Mouse (Mus musculus) midbrain, embryonic 11.5 days (tissue): Measurements from ENCODE around the gene Orai2. TPM values are rescaled to one million over a fixed set of nuclear protein-coding genes. Genes with fewer than 3 reads are reported as not detected.

Experiments used
- ATAC-seq: fragments of 200-750 bp; cut with Nextera tagmentation; 2 replicates; pipeline ENCODE4 v1.8.0; 2017; ENCODE audit warnings: moderate TSS enrichment, moderate library complexity; ENCODE audit not compliant: low FRiP score
- DNase-seq: peaks from one replicate; pipeline ENCODE4 v3.0.0; 2015; ENCODE audit warnings: low spot score; ENCODE audit errors: missing footprints
- H3K27ac ChIP-seq: fragments of 300-500 bp; sonication (generic); 2 replicates; pipeline ENCODE4 v1.5.1; 2014; ENCODE audit warnings: low read depth, low read length
- H3K27me3 ChIP-seq: fragments of 300-500 bp; sonication (generic); 2 replicates; pipeline ENCODE4 v1.6.1; 2014; ENCODE audit warnings: mild to moderate bottlenecking, low read length, moderate library complexity, mixed read lengths; ENCODE audit not compliant: control insufficient read depth, insufficient read depth
- H3K36me3 ChIP-seq: fragments of 300-500 bp; sonication (generic); 2 replicates; pipeline ENCODE4 v1.6.1; 2014; ENCODE audit warnings: mild to moderate bottlenecking, low read length, moderate library complexity, mixed read lengths; ENCODE audit not compliant: control insufficient read depth, insufficient read depth
- H3K4me1 ChIP-seq: fragments of 300-500 bp; sonication (generic); 2 replicates; pipeline ENCODE4 v1.6.1; 2014; ENCODE audit warnings: low read length; ENCODE audit not compliant: control insufficient read depth, insufficient read depth
- H3K4me2 ChIP-seq: fragments of 300-500 bp; sonication (generic); 2 replicates; pipeline ENCODE4 v1.6.1; 2014; ENCODE audit warnings: mild to moderate bottlenecking, moderate library complexity
- H3K4me3 ChIP-seq: fragments of 300-500 bp; sonication (generic); 2 replicates; pipeline ENCODE4 v1.5.1; 2014; ENCODE audit warnings: low read depth, low read length
- H3K9ac ChIP-seq: fragments of 300-500 bp; sonication (generic); 2 replicates; pipeline ENCODE4 v1.6.1; 2014; ENCODE audit warnings: low read length
- H3K9me3 ChIP-seq: fragments of 300-500 bp; sonication (generic); 2 replicates; pipeline ENCODE4 v1.6.1; 2016; ENCODE audit warnings: low read length; ENCODE audit not compliant: control insufficient read depth
- WGBS: fragments of 180-500 bp; shearing (Covaris S2); extraction: QIAGEN DNeasy Blood & Tissue Kit; methylation state at CpG from one replicate; pipeline ENCODE4 v1.1.7; 2014; 5-methylcytosine and 5-hydroxymethylcytosine counted together
- polyA plus RNA-seq: library from polyadenylated mRNA; unstranded; fragments of >200 nt; fragmentation: Nextera tagmentation; extraction: Ambion mirVana; gene quantifications from 2 replicates; pipeline ENCODE4 v1.2.1, GENCODE M21; 2014

Orai2 gene
- polyA plus RNA-seq, 1 experiment from 2014 or later, result 8.5 TPM

- DNase-seq (peak; percentile 44), ATAC-seq (no peak)
- H3K9ac ChIP-seq, result no peak overlapping the region
- peaks cover 8% of the 10 kb centered on the region for H3K36me3 ChIP-seq
- no peak overlapping the region for H3K4me3 ChIP-seq
- H3K4me2 ChIP-seq, result no peak overlapping the region
- no peaks in the 10 kb centered on the region for H3K4me1 ChIP-seq
- WGBS, result 90% methylated on average over 6 of the region's 6 CpGs
- H3K9me3 ChIP-seq, result no peaks in the 10 kb centered on the region
- no peak overlapping the region for H3K27ac ChIP-seq
- no peaks in the 10 kb centered on the region for H3K27me3 ChIP-seq
Measured at GRCm38 (mm10) chr5:136182049-136182448, 11.5 kb upstream of the Orai2 start.

- Histone ChIP-seq H3K9ac (no peak overlapping the region), H3K4me2 (no peak overlapping the region), H3K27ac (no peak overlapping the region), H3K4me1 (no peaks in the 10 kb centered on the region), H3K27me3 (no peaks in the 10 kb centered on the region), H3K4me3 (no peak overlapping the region), H3K36me3 (peaks cover 8% of the 10 kb centered on the region), H3K9me3 (no peaks in the 10 kb centered on the region)
- no peak for ATAC-seq
- WGBS, result 83% methylated on average over 6 of the region's 6 CpGs
- peak; percentile 37 for DNase-seq
Measured at GRCm38 (mm10) chr5:136181197-136181596, 10.7 kb upstream of the Orai2 start.

- Histone ChIP-seq H3K9ac (no peak overlapping the region), H3K4me1 (no peaks in the 10 kb centered on the region), H3K9me3 (no peaks in the 10 kb centered on the region), H3K36me3 (peaks cover 6% of the 10 kb centered on the region), H3K27ac (no peak overlapping the region), H3K4me2 (no peak overlapping the region), H3K27me3 (no peaks in the 10 kb centered on the region), H3K4me3 (no peak overlapping the region)
- DNase-seq (peak; percentile 73), ATAC-seq (no peak)
- 82% methylated on average over 5 of the region's 5 CpGs for WGBS
Measured at GRCm38 (mm10) chr5:136179594-136179993, 9.1 kb upstream of the Orai2 start.

- H3K9me3 ChIP-seq, result no peaks in the 10 kb centered on the region
- no peaks in the 10 kb centered on the region; the same call in 1 of the 2 replicates for H3K36me3 ChIP-seq
- peak overlapping the region; percentile 14; the same call in 1 of the 2 replicates for H3K27ac ChIP-seq
- DNase-seq, result no peak
- 64% methylated on average over 9 of the region's 9 CpGs for WGBS
- H3K27me3 ChIP-seq, result no peaks in the 10 kb centered on the region
- no peak for ATAC-seq
- H3K4me2 ChIP-seq, result no peak overlapping the region
- H3K4me3 ChIP-seq, result no peak overlapping the region
- H3K9ac ChIP-seq, result no peak overlapping the region
- peaks cover 9% of the 10 kb centered on the region for H3K4me1 ChIP-seq
Measured at GRCm38 (mm10) chr5:136173606-136174463, 3.3 kb upstream of the Orai2 start.

GRCm38 (mm10) chr5:136172939-136173338, 2.4 kb upstream of the Orai2 start:
- DNase-seq (peak; percentile 37), ATAC-seq (no peak)
- Histone ChIP-seq H3K9ac (no peak overlapping the region), H3K27me3 (no peaks in the 10 kb centered on the region), H3K4me2 (no peak overlapping the region), H3K4me1 (peaks cover 9% of the 10 kb centered on the region), H3K27ac (no peak overlapping the region), H3K4me3 (no peak overlapping the region), H3K36me3 (no peaks in the 10 kb centered on the region), H3K9me3 (peaks cover 4% of the 10 kb centered on the region)
- 79% methylated on average over 9 of the region's 9 CpGs for WGBS

- no peak for ATAC-seq
- no peak overlapping the region for H3K27ac ChIP-seq
- 45% methylated on average over 17 of the region's 17 CpGs for WGBS
Measured at GRCm38 (mm10) chr5:136171363-136172341, 1.1 kb upstream of the Orai2 start.

GRCm38 (mm10) chr5:136169626-136170511, 644 bp downstream of the Orai2 start:
- WGBS, result 13% methylated on average over 15 of the region's 15 CpGs
- Histone ChIP-seq H3K9me3 (peaks cover 5% of the 10 kb centered on the region), H3K4me2 (peak overlapping the region; percentile 75), H3K4me3 (peak overlapping the region; percentile 43), H3K27ac (no peak overlapping the region; the same call in 1 of the 2 replicates), H3K4me1 (peaks cover 9% of the 10 kb centered on the region), H3K36me3 (no peaks in the 10 kb centered on the region), H3K27me3 (no peaks in the 10 kb centered on the region), H3K9ac (peak overlapping the region; percentile 67)
- no peak; the same call in 1 of the 2 replicates for ATAC-seq
- DNase-seq, result peak; percentile 93

More at GRCm38 (mm10) chr5:136171363-136172341, 1.1 kb upstream of the Orai2 start:
- no peaks in the 10 kb centered on the region for H3K36me3 ChIP-seq
- peaks cover 9% of the 10 kb centered on the region for H3K4me1 ChIP-seq
- no peaks in the 10 kb centered on the region for H3K27me3 ChIP-seq
- peak overlapping the region; percentile 43 for H3K4me3 ChIP-seq
- H3K9ac ChIP-seq, result peak overlapping the region; percentile 20; the same call in 1 of the 2 replicates
- DNase-seq, result peak; percentile 87
- peaks cover 5% of the 10 kb centered on the region for H3K9me3 ChIP-seq
- H3K4me2 ChIP-seq, result peak overlapping the region; percentile 75

- Histone ChIP-seq H3K9ac (no peak overlapping the region), H3K4me1 (peaks cover 9% of the 10 kb centered on the region), H3K36me3 (no peaks in the 10 kb centered on the region), H3K9me3 (peaks cover 5% of the 10 kb centered on the region), H3K4me3 (no peak overlapping the region), H3K4me2 (no peak overlapping the region), H3K27ac (no peak overlapping the region), H3K27me3 (no peaks in the 10 kb centered on the region)
- DNase-seq (peak; percentile 70), ATAC-seq (no peak)
- 90% methylated on average over 3 of the region's 3 CpGs for WGBS
Measured at GRCm38 (mm10) chr5:136168071-136168470, 2.4 kb downstream of the Orai2 start.
